Mouse (Mus musculus) cerebellum, adult (tissue): ENCODE data around the gene Pi4k2a.

ENCODE experiments used
- ATAC-seq: cut with Nextera tagmentation; 2 replicates; pipeline ENCODE4 v1.9.2; 2017; ENCODE audit warnings: mild to moderate bottlenecking, moderate library complexity, mixed read lengths; ENCODE audit not compliant: insufficient number of reproducible peaks, low FRiP score, low TSS enrichment

Gene Pi4k2a

GRCm38 (mm10) chr19:42089748-42090595 is at the start of gene Pi4k2a:
TSS of gene Pi4k2a (plus strand) at chr19:42090470.
- ATAC-seq = peak; percentile 96

DNA sequence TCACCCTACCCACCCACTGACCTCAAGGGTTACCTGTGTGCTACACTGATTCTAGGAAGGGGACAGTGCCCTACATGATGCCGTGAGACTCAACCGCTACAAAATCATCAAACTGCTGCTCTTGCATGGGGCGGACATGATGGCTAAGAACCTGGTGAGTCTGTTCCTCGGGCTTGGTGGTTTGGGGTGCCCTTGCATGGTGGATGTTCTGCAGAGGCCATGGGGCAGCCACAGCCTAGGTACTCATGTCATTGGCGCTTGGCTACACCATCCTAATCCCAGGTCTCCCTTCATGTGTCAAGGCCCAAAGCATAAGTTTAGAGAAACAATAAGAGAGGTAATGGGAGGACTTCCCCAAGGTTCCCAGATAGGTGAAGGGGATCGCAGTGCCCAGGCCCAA is 46.3 kb upstream of the Pi4k2a start:
- no peak for ATAC-seq

DNA sequence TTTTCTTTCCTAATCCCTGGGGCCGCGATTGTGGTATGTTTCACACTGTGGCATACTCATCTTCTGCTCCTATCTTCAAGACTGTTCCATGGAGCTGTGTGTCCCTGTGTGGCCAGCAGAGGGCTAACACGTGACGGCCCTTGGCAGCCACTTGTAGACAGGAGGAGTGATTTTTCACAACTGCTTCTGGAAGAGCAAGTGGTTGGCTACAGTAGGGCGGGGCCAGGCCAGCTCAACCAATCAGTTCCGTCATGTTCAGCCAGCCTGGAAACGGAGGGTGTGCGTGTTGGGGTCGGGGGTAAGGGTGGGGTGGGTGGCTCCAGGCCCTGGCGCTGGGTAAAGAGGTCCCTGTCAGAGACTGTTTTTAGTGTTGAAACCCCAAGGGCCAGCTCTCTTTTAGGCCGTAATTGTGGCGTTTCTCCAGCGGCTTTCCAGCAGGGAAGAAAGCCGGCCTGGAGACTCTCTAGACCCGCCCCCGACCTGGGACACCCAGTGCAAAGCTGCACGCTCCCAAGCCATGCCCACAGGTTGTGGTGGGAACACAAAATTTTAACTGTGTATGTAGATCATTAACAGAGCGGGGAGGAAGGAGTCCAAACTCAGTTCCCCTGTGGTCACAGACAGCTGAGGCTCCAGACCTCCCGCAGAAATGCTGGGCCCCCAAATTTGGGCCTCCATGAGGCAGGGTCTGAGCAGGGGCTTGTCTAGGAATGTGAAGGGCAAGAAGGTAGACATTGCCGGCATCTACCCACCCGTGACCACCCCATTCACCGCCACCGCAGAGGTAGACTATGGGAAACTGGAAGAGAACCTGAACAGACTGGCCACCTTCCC is 44.8 kb upstream of the Pi4k2a start, which contains the start of gene Hoga1:
Gene Hoga1, plus strand, starts transcription at position 342 of the 834 bp plus-strand sequence.
- no peak; the same call in 1 of the 2 replicates for ATAC-seq

GRCm38 (mm10) chr19:42050251-42050650 is 40.0 kb upstream of the Pi4k2a start:
- ATAC-seq = no peak

GRCm38 (mm10) chr19:42051351-42051750 is 38.9 kb upstream of the Pi4k2a start:
- ATAC-seq = no peak

GRCm38 (mm10) chr19:42051948-42052347 is 38.3 kb upstream of the Pi4k2a start, which contains the start of gene 4933411K16Rik:
TSS of gene 4933411K16Rik (plus strand) at chr19:42052248.
- no peak for ATAC-seq

DNA sequence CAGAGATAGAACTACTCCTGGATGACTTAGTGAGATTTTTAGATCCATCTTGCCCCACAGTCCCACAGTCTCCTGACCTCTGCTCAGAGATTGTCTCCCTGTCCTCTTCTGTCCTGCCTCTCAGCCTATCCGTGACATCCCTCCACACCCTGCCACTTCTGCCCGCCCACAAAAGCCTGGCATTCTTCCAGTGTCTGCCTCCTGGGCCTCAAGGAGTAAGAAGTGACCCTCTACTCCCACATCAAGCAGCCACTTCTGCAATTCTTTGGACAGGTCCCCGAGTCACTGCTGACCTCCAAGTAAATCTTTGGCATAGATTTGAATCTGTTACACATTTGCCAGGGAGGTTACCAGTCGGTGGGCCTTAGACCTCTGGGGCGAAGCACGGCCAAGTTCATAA is 36.0 kb upstream of the Pi4k2a start:
- ATAC-seq = no peak

GRCm38 (mm10) chr19:42055881-42056280 is 34.4 kb upstream of the Pi4k2a start:
- ATAC-seq = no peak

DNA sequence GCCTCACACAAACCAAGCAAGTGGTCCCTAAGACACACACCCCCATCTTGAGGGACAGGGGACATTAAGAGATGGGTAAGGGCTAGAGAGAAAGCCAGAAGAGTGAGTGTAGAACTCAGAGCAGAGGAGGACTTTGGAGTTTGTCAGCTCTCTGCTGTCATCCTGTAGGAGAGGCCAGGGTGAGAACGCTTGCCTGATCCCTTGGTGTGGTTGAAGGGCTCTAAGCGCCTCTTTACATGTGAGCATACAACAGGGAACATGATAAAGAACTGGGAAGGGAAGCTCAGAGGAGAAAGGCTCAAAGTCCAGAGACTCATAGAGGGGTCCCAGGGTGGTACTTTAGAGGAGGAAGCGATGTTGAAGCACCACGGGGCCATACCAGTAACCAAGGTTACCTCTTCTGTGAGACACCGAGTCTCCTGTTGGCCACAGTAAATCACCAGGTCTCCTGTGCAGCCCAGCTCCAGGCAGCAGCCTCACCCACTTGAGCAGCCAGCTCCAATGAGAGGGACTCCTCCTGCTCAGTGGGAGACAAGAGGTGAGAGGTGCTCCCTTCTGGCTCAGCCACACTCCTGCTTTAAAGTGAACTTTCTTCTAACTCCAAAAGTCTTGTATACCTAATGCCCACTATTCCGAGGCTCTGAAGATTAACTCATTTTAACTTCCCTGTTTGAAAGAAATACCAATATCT is 33.4 kb upstream of the Pi4k2a start:
- ATAC-seq = no peak

GRCm38 (mm10) chr19:42058426-42058825 is 31.8 kb upstream of the Pi4k2a start:
- no peak for ATAC-seq

DNA sequence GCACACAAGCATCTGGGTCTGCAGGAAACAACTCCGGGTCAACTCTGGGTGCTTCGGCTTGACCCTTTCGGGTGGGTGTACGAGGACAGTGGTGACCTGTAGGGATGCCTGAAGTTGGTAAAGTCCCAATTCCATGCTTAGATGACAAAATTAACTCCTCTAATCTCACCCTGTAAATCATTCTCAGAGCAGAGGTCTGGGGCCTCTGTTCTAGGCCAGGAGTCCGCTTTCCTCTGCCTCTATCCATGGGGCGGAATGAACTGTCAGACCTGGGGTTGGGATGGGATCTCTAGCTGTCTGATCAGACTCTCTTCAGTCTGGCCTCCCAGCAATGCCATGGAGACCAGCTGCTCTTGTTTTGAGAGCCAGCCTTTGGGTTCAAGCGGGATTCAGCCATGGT is 28.8 kb upstream of the Pi4k2a start:
- ATAC-seq = no peak

DNA sequence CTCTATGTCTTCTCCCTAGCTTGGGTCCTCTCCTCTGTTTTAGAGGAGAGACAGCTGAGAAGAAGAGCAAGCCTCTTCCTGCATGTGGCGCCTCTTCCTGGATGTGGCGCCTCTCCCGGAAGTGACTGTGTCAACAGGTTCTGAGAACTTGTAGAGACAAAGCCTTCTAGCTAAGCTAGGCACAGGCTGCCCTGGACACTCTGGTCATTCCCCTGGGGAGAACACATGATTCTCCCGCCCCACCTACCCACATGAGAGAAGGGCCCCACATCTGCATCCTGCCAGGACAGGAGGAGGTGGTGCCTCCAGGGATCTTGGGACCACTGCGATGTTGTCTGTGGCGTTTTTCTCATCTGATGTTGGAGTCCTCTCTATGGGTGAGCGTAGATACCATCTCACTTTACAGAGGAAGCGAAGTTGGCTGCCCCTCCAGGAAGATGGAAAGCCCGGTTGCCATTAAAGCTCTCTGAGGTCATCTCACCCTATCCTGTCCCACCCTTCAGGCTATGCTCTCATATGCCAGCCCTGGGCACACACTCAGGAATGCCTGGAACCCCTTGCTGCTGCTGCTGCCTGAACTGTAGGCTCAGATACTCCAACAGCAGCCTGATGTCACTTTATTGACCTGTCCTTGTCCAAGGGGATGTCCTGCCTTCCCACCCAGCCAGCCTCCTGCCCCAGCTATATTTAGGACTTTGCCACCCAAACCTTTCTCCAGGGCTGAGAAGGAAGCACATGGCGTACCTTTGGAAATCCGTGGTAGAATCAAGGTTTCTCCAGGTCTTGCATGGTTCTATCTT is 21.6 kb upstream of the Pi4k2a start:
- no peak for ATAC-seq

- 0 out of 2 replicates have a peak, but pooled peaks have one; percentile 31 for ATAC-seq
These were observed 21.1 kb upstream of the Pi4k2a start for GRCm38 (mm10) chr19:42069241-42069525.

GRCm38 (mm10) chr19:42071221-42071620 is 19.0 kb upstream of the Pi4k2a start:
- ATAC-seq = no peak

GRCm38 (mm10) chr19:42071886-42072608 is 18.2 kb upstream of the Pi4k2a start:
- no peak for ATAC-seq

GRCm38 (mm10) chr19:42072802-42073201 is 17.5 kb upstream of the Pi4k2a start:
- ATAC-seq = no peak

DNA sequence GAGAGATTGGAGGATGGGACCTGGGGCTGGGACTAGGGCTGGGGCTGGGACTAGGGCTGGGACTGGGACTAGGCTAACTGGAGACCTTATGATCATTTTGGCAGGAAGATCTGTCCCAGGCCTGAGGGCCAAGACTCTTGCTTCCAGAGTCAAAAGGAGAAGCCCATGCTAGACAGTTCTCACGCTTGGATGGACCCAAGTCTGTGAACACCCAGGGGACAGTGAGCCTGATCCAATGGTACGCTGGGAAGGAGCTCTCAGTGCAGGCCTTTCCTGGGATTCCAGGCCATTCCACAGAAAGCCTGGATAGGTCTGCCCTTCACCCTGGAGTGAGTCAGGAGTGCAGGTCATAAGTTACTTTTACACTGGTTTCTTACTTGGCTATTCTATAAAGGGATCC is 15.2 kb upstream of the Pi4k2a start:
- no peak for ATAC-seq

- no peak for ATAC-seq
These were observed 14.3 kb upstream of the Pi4k2a start for GRCm38 (mm10) chr19:42075992-42076391.

- no peak for ATAC-seq
These were observed 11.7 kb upstream of the Pi4k2a start for GRCm38 (mm10) chr19:42078566-42078965.
